Mouse (Mus musculus) forebrain, embryonic 13.5 days (tissue): ENCODE data around the gene Krtap19-3. TPM values are rescaled to one million over a fixed set of nuclear protein-coding genes. Genes with fewer than 3 reads are reported as not detected.

Experiments
- ATAC-seq: fragments of 200-750 bp; cut with Nextera tagmentation; 2 replicates; pipeline ENCODE4 v1.8.0; 2017
- H3K27ac ChIP-seq: fragments of 300-500 bp; sonication (generic); 2 replicates; pipeline ENCODE4 v1.5.1; 2015; ENCODE audit warnings: inconsistent platforms, mild to moderate bottlenecking, moderate library complexity
- H3K27me3 ChIP-seq: fragments of 300-500 bp; sonication (generic); 2 replicates; pipeline ENCODE4 v1.6.1; 2015; ENCODE audit warnings: mild to moderate bottlenecking, inconsistent platforms
- H3K36me3 ChIP-seq: fragments of 300-500 bp; sonication (generic); 2 replicates; pipeline ENCODE4 v1.6.1; 2015; ENCODE audit warnings: mild to moderate bottlenecking, inconsistent platforms; ENCODE audit not compliant: poor library complexity, severe bottlenecking
- H3K4me1 ChIP-seq: fragments of 300-500 bp; sonication (generic); 2 replicates; pipeline ENCODE4 v1.6.1; 2015; ENCODE audit warnings: inconsistent platforms
- H3K4me2 ChIP-seq: fragments of 300-500 bp; sonication (generic); 2 replicates; pipeline ENCODE4 v1.6.1; 2015; ENCODE audit warnings: inconsistent platforms, mild to moderate bottlenecking, moderate library complexity
- H3K4me3 ChIP-seq: fragments of 300-500 bp; sonication (generic); 2 replicates; pipeline ENCODE4 v1.5.1; 2015; ENCODE audit warnings: mild to moderate bottlenecking, inconsistent platforms
- H3K9ac ChIP-seq: fragments of 300-500 bp; sonication (generic); 2 replicates; pipeline ENCODE4 v1.6.1; 2015; ENCODE audit warnings: mild to moderate bottlenecking, inconsistent platforms
- H3K9me3 ChIP-seq: fragments of 300-500 bp; sonication (generic); replicated peaks from 2 replicates; pipeline ENCODE4 v1.6.1; 2016; ENCODE audit warnings: inconsistent platforms
- WGBS: fragments of 180-500 bp; shearing (Covaris S2); methylation state at CpG from one replicate; pipeline ENCODE4 v1.1.7; 2015; 5-methylcytosine and 5-hydroxymethylcytosine counted together
- polyA plus RNA-seq: library from polyadenylated mRNA; unstranded; fragments of >200 nt; fragmentation: Nextera tagmentation; extraction: Ambion mirVana; gene quantifications from 2 replicates; pipeline ENCODE4 v1.2.1, GENCODE M21; 2015

Gene Krtap19-3
- not detected in 2 replicates for polyA plus RNA-seq

GRCm38 (mm10) chr16:88877938-88878337 is at the start of gene Krtap19-3:
Gene Krtap19-3 (minus strand): TSS chr16:88878038.
- H3K27ac ChIP-seq = no peak within 1 kb of the TSS
- H3K27me3 ChIP-seq = no peaks in the 10 kb centered on the region
- no peak for ATAC-seq
- H3K4me2 ChIP-seq = no peak within 1 kb of the TSS
- no peak within 1 kb of the TSS for H3K4me3 ChIP-seq
- H3K9ac ChIP-seq = no peak within 1 kb of the TSS
- H3K9me3 ChIP-seq = no peaks in the 10 kb centered on the region
- no peaks in the 10 kb centered on the region for H3K4me1 ChIP-seq
- 86% methylated on average over 2 of the region's 2 CpGs for WGBS
- H3K36me3 ChIP-seq = no peaks in the 10 kb centered on the region

- WGBS = 91% methylated on average over 6 of the region's 6 CpGs
- no peak for ATAC-seq
- no peak within 1 kb of the TSS for H3K4me2 ChIP-seq
These were observed 18.5 kb upstream of the Krtap19-3 start, which contains the start of gene Krtap19-5 for GRCm38 (mm10) chr16:88896357-88896756. Gene Krtap19-5 (minus strand): TSS chr16:88896457.

GRCm38 (mm10) chr16:88886870-88887269 is 9.0 kb upstream of the Krtap19-3 start:
- H3K4me2 ChIP-seq = no peak overlapping the region
- no peak overlapping the region for H3K9ac ChIP-seq
- no peaks in the 10 kb centered on the region for H3K4me1 ChIP-seq
- ATAC-seq = peak; percentile 68; the same call in 1 of the 2 replicates
- no peaks in the 10 kb centered on the region for H3K36me3 ChIP-seq
- WGBS = 88% methylated on average over 6 of the region's 6 CpGs
- H3K4me3 ChIP-seq = no peak overlapping the region
- H3K9me3 ChIP-seq = no peaks in the 10 kb centered on the region
- no peaks in the 10 kb centered on the region for H3K27me3 ChIP-seq
- H3K27ac ChIP-seq = no peak overlapping the region

More at GRCm38 (mm10) chr16:88896357-88896756, 18.5 kb upstream of the Krtap19-3 start, which contains the start of gene Krtap19-5:
- H3K4me1 ChIP-seq = no peaks in the 10 kb centered on the region
- no peak within 1 kb of the TSS for H3K4me3 ChIP-seq
- no peaks in the 10 kb centered on the region for H3K9me3 ChIP-seq
- H3K27ac ChIP-seq = no peak within 1 kb of the TSS
- no peaks in the 10 kb centered on the region for H3K36me3 ChIP-seq
- H3K9ac ChIP-seq = no peak within 1 kb of the TSS
- no peaks in the 10 kb centered on the region for H3K27me3 ChIP-seq

GRCm38 (mm10) chr16:88884989-88885388 is 7.2 kb upstream of the Krtap19-3 start, which contains the start of gene Krtap19-4:
Gene Krtap19-4 (minus strand): TSS chr16:88885089.
- 85% methylated on average over 5 of the region's 5 CpGs for WGBS

GRCm38 (mm10) chr16:88874169-88874568 is 3.7 kb downstream of the Krtap19-3 start, which contains the start of gene Krtap19-2:
Gene Krtap19-2 (minus strand): TSS chr16:88874269.
- no peaks in the 10 kb centered on the region for H3K4me1 ChIP-seq
- no peak within 1 kb of the TSS for H3K9ac ChIP-seq
- no peaks in the 10 kb centered on the region for H3K27me3 ChIP-seq
- no peaks in the 10 kb centered on the region for H3K36me3 ChIP-seq
- no peak within 1 kb of the TSS for H3K4me3 ChIP-seq
- WGBS = 97% methylated on average over 3 of the region's 3 CpGs
- H3K9me3 ChIP-seq = no peaks in the 10 kb centered on the region
- no peak within 1 kb of the TSS for H3K27ac ChIP-seq
- no peak for ATAC-seq
- H3K4me2 ChIP-seq = no peak within 1 kb of the TSS

More at GRCm38 (mm10) chr16:88884989-88885388, 7.2 kb upstream of the Krtap19-3 start, which contains the start of gene Krtap19-4:
- no peak within 1 kb of the TSS for H3K4me3 ChIP-seq
- H3K36me3 ChIP-seq = no peaks in the 10 kb centered on the region
- H3K27ac ChIP-seq = no peak within 1 kb of the TSS
- no peaks in the 10 kb centered on the region for H3K27me3 ChIP-seq
- no peak within 1 kb of the TSS for H3K4me2 ChIP-seq
- no peaks in the 10 kb centered on the region for H3K4me1 ChIP-seq
- no peaks in the 10 kb centered on the region for H3K9me3 ChIP-seq
- H3K9ac ChIP-seq = no peak within 1 kb of the TSS
- no peak for ATAC-seq

GRCm38 (mm10) chr16:88869311-88869710 is 8.5 kb downstream of the Krtap19-3 start, which contains the start of gene Krtap19-1:
Gene Krtap19-1 (minus strand): TSS chr16:88869411.
- ATAC-seq = no peak
- Histone ChIP-seq H3K4me1 (no peaks in the 10 kb centered on the region), H3K36me3 (no peaks in the 10 kb centered on the region), H3K27me3 (no peaks in the 10 kb centered on the region), H3K9me3 (no peaks in the 10 kb centered on the region), H3K4me2 (no peak within 1 kb of the TSS), H3K4me3 (no peak within 1 kb of the TSS), H3K27ac (no peak within 1 kb of the TSS), H3K9ac (no peak within 1 kb of the TSS)
- 88% methylated on average over 6 of the region's 6 CpGs for WGBS

GRCm38 (mm10) chr16:88864887-88865407 is 12.9 kb downstream of the Krtap19-3 start:
- 84% methylated on average over 4 of the region's 4 CpGs for WGBS
- H3K9ac ChIP-seq = no peak overlapping the region
- no peak overlapping the region for H3K27ac ChIP-seq
- no peak for ATAC-seq
- H3K9me3 ChIP-seq = no peaks in the 10 kb centered on the region
- H3K36me3 ChIP-seq = no peaks in the 10 kb centered on the region
- no peak overlapping the region for H3K4me3 ChIP-seq
- no peaks in the 10 kb centered on the region for H3K4me1 ChIP-seq
- no peak overlapping the region for H3K4me2 ChIP-seq
- no peaks in the 10 kb centered on the region for H3K27me3 ChIP-seq

GRCm38 (mm10) chr16:88851450-88851849 is 26.4 kb downstream of the Krtap19-3 start:
- Histone ChIP-seq H3K27me3 (no peaks in the 10 kb centered on the region), H3K27ac (no peak overlapping the region), H3K4me3 (no peak overlapping the region), H3K9ac (no peak overlapping the region), H3K36me3 (no peaks in the 10 kb centered on the region), H3K4me1 (no peaks in the 10 kb centered on the region), H3K4me2 (no peak overlapping the region), H3K9me3 (no peaks in the 10 kb centered on the region)
- 11% methylated on average over 5 of the region's 5 CpGs for WGBS
- 0 out of 2 replicates have a peak, but pooled peaks have one; percentile 45 for ATAC-seq

GRCm38 (mm10) chr16:88848558-88848957 is 29.3 kb downstream of the Krtap19-3 start:
- no peak for ATAC-seq
- Histone ChIP-seq H3K36me3 (no peaks in the 10 kb centered on the region), H3K9ac (no peak overlapping the region), H3K4me2 (no peak overlapping the region), H3K27ac (no peak overlapping the region), H3K4me3 (no peak overlapping the region), H3K4me1 (no peaks in the 10 kb centered on the region), H3K27me3 (no peaks in the 10 kb centered on the region), H3K9me3 (no peaks in the 10 kb centered on the region)
- 88% methylated on average over 4 of the region's 4 CpGs for WGBS

GRCm38 (mm10) chr16:88847363-88847762 is 30.5 kb downstream of the Krtap19-3 start:
- Histone ChIP-seq H3K9me3 (no peaks in the 10 kb centered on the region), H3K4me1 (no peaks in the 10 kb centered on the region), H3K27ac (no peak overlapping the region), H3K9ac (no peak overlapping the region), H3K4me2 (no peak overlapping the region), H3K36me3 (no peaks in the 10 kb centered on the region), H3K4me3 (no peak overlapping the region), H3K27me3 (no peaks in the 10 kb centered on the region)
- ATAC-seq = no peak
- 98% methylated on average over 1 of the region's 1 CpGs for WGBS
